Mouse (Mus musculus): Measurements from ENCODE around the gene Hhipl2. TPM values are rescaled to one million over a fixed set of nuclear protein-coding genes. Genes with fewer than 3 reads are reported as not detected.

The Hhipl2 gene
- polyA plus RNA-seq, 1 experiment from 2014 or later = not detected

GRCm38 (mm10) chr1:183453066-183453465 lies 35.1 kb downstream of the Hhipl2 start:
- TF ChIP-seq EP300 (IDR thresholded peaks at IDR 0.05; ENCODE audit: low read depth) (no peak), CTCF (IDR thresholded peaks at IDR 0.05; ENCODE audit: low read depth) (no peak)
- Histone ChIP-seq H3K9me3 (ENCODE audit: low read length) (no peaks in the 10 kb centered on the region), H3K4me1 (ENCODE audit: insufficient read depth) (no peaks in the 10 kb centered on the region), H3K4me3 (ENCODE audit: low read depth, low read length) (no peak overlapping the region), H3K27ac (ENCODE audit: low read depth) (no peak overlapping the region), H3K9ac (replicated peaks) (no peak overlapping the region), H3K4me2 (ENCODE audit: low read depth, low read length) (no peak overlapping the region), H3K27me3 (ENCODE audit: insufficient read depth, low read length) (no peaks in the 10 kb centered on the region), H3K36me3 (replicated peaks; ENCODE audit: insufficient read depth, low read length) (no peaks in the 10 kb centered on the region)
- 50% methylated on average over 3 of the region's 3 CpGs for WGBS (ENCODE audit: insufficient replicate concordance)
- DNase-seq = no peak
- ATAC-seq = no peak

Other genes with a start within 250 kb of the Hhipl2 start
- gene Disp1, start 196.7 kb upstream of the Hhipl2 start, polyA plus RNA-seq (2015; fragmentation: Nextera tagmentation; extraction: Ambion mirVana) = 1.6 and 1.9 TPM in 2 replicates
- gene Aida, start 121.6 kb upstream of the Hhipl2 start, polyA plus RNA-seq (2015; fragmentation: Nextera tagmentation; extraction: Ambion mirVana) = 11.8 and 12.6 TPM in 2 replicates
- 14.0 and 17.1 TPM in 2 replicates for gene Brox, start 120.9 kb upstream of the Hhipl2 start, polyA plus RNA-seq (2015; fragmentation: Nextera tagmentation; extraction: Ambion mirVana)
- 28.2 and 30.0 TPM in 2 replicates for gene Mia3, start 48.7 kb upstream of the Hhipl2 start, polyA plus RNA-seq (2015; fragmentation: Nextera tagmentation; extraction: Ambion mirVana)
- 3.7 and 4.3 TPM in 2 replicates for gene Taf1a, start 29.2 kb upstream of the Hhipl2 start, polyA plus RNA-seq (2015; fragmentation: Nextera tagmentation; extraction: Ambion mirVana)